Mouse (Mus musculus): ENCODE measurements around the gene Fat4. TPM values are rescaled to one million over a fixed set of nuclear protein-coding genes. Genes with fewer than 3 reads are reported as not detected.

Gene Fat4
- polyA plus RNA-seq, 1 experiment from 2014 or later = 3.3 TPM

DNA sequence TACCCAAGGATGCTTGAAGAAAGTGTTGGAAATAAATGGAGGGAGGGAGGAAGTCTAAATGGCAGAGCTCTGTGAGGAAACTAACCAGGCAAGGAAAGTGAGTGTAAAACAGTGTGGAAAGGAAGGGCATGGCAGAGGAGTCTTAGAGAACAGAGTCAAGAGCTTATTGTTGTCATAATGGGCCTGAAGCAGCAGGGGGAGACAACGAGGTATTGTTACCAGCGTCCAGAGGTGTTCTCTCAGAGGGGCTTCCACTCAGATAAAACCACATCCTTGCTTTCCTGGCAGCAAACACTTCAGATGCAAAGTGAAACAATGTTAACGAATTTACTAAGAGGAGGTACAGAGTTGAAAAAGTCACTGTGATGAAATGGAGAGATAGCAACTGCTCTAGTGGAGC lies 33.1 kb upstream of the Fat4 start:
- Histone ChIP-seq H3K27me3 (replicated peaks; ENCODE audit: insufficient read depth, low read length) (no peaks in the 10 kb centered on the region), H3K36me3 (ENCODE audit: insufficient read depth, low read length) (no peaks in the 10 kb centered on the region), H3K4me1 (ENCODE audit: insufficient read depth, low read depth, low read length) (no peaks in the 10 kb centered on the region), H3K4me3 (ENCODE audit: low read depth, low read length) (no peak overlapping the region), H3K9me3 (ENCODE audit: low read length) (no peaks in the 10 kb centered on the region), H3K27ac (ENCODE audit: low read length) (no peak overlapping the region), H3K9ac (replicated peaks; ENCODE audit: low read depth) (no peak overlapping the region), H3K4me2 (replicated peaks; ENCODE audit: low read depth, low read length) (no peak overlapping the region)
- WGBS = 15% methylated on average over 3 of the region's 3 CpGs
- ATAC-seq (no peak), DNase-seq (ENCODE audit: low spot score) (peak; percentile 29)
- TF ChIP-seq CTCF (IDR thresholded peaks at IDR 0.05) (peak; percentile 54), EP300 (IDR thresholded peaks at IDR 0.05) (no peak)

DNA sequence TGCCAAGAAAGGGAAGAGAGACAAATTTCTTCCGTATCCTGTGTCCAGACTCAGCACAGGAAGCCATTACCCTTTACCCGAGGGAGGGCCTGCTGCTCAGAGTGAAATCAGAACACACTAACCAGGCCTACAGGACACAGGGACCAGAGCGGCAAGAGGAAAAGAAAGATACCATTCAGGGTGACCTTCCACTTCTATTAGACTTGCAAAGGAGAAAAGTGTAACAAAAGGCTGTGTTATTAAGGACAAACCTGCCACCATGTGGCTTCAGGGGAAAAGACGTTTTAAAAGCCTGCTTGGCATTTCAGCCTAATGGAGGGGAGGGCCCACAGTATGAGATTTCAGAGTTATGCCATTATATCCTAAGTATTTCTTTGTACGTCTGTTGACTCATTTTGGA lies 26.1 kb upstream of the Fat4 start:
- Histone ChIP-seq H3K27me3 (replicated peaks; ENCODE audit: insufficient read depth, low read length) (no peaks in the 10 kb centered on the region), H3K9ac (replicated peaks; ENCODE audit: low read depth) (no peak overlapping the region), H3K4me3 (ENCODE audit: low read depth, low read length) (no peak overlapping the region), H3K36me3 (ENCODE audit: insufficient read depth, low read length) (no peaks in the 10 kb centered on the region), H3K9me3 (ENCODE audit: low read length) (no peaks in the 10 kb centered on the region), H3K4me2 (replicated peaks; ENCODE audit: low read depth, low read length) (no peak overlapping the region), H3K27ac (ENCODE audit: low read length) (no peak overlapping the region), H3K4me1 (ENCODE audit: insufficient read depth, low read depth, low read length) (no peaks in the 10 kb centered on the region)
- 37% methylated on average over 5 of the region's 5 CpGs for WGBS
- TF ChIP-seq EP300 (IDR thresholded peaks at IDR 0.05) (no peak), CTCF (IDR thresholded peaks at IDR 0.05) (peak; percentile 31; the same call in 1 of the 2 replicates)
- DNase-seq (ENCODE audit: low spot score) (peak; percentile 24), ATAC-seq (no peak)

GRCm38 (mm10) chr3:38871291-38871690 lies 15.4 kb upstream of the Fat4 start:
- Histone ChIP-seq H3K4me3 (ENCODE audit: low read depth, low read length) (no peak overlapping the region), H3K4me1 (ENCODE audit: insufficient read depth, low read depth, low read length) (no peaks in the 10 kb centered on the region), H3K27me3 (replicated peaks; ENCODE audit: insufficient read depth, low read length) (no peaks in the 10 kb centered on the region), H3K4me2 (replicated peaks; ENCODE audit: low read depth, low read length) (no peak overlapping the region), H3K9me3 (ENCODE audit: low read length) (no peaks in the 10 kb centered on the region), H3K9ac (replicated peaks; ENCODE audit: low read depth) (no peak overlapping the region), H3K36me3 (ENCODE audit: insufficient read depth, low read length) (no peaks in the 10 kb centered on the region), H3K27ac (ENCODE audit: low read length) (no peak overlapping the region)
- no peak; the same call in 1 of the 2 replicates for ATAC-seq
- 40% methylated on average over 2 of the region's 2 CpGs for WGBS
- DNase-seq (ENCODE audit: low spot score) = peak; percentile 35
- TF ChIP-seq CTCF (IDR thresholded peaks at IDR 0.05) (no peak), EP300 (IDR thresholded peaks at IDR 0.05) (no peak)

DNA sequence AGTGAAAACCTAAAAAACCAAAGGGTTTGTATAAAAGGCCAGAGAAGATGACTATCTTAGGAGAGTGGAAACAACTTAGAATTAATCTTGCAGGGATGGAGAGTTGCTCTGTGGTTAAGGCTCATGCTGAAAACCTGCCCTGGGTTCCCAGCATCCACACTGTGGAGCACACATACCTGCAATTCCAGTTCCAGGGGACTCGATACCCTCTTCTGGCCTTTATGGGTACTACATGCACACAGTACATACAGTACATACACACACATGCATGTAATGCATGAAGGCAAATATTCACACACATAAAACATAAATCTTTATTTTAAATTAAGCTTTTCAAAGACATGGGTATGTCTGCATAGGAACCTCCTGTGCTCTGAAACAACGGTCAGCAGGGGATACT lies 10.9 kb upstream of the Fat4 start:
- Histone ChIP-seq H3K9ac (replicated peaks; ENCODE audit: low read depth) (no peak overlapping the region), H3K4me1 (ENCODE audit: insufficient read depth, low read depth, low read length) (no peaks in the 10 kb centered on the region), H3K27ac (ENCODE audit: low read length) (no peak overlapping the region), H3K4me2 (replicated peaks; ENCODE audit: low read depth, low read length) (no peak overlapping the region), H3K36me3 (ENCODE audit: insufficient read depth, low read length) (no peaks in the 10 kb centered on the region), H3K27me3 (replicated peaks; ENCODE audit: insufficient read depth, low read length) (no peaks in the 10 kb centered on the region), H3K9me3 (ENCODE audit: low read length) (no peaks in the 10 kb centered on the region), H3K4me3 (ENCODE audit: low read depth, low read length) (no peak overlapping the region)
- WGBS = 92% methylated on average over 2 of the region's 2 CpGs
- no peak; the same call in 1 of the 2 replicates for TF ChIP-seq CTCF (IDR thresholded peaks at IDR 0.05)
- TF ChIP-seq EP300 (IDR thresholded peaks at IDR 0.05) = no peak
- DNase-seq (ENCODE audit: low spot score) (no peak), ATAC-seq (no peak)

DNA sequence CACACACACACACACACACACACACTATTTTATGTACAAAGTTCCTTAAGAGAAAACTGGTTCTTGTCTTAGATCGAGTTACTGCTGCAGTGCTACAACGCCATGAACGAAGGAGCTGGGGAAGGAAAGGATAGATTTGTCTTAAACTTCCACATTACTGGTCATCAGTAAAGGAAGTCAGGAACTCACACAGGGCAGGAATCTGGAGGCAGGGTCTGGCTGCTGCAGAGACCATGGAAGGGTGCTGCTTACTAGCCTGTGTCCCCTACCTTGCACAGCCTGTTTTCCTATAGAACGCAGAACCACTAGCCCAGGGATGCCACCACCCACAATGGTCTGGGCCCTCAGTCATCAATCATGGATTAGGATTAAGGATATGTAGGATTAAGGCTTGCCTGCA lies 10.0 kb upstream of the Fat4 start:
- ATAC-seq = no peak
- no peaks in the 10 kb centered on the region for H3K9me3 ChIP-seq (ENCODE audit: low read length)
- no peak overlapping the region for H3K9ac ChIP-seq (replicated peaks; ENCODE audit: low read depth)
- WGBS = 89% methylated on average over 4 of the region's 4 CpGs
- no peaks in the 10 kb centered on the region for H3K4me1 ChIP-seq (ENCODE audit: insufficient read depth, low read depth, low read length)
- no peak overlapping the region for H3K27ac ChIP-seq (ENCODE audit: low read length)
- TF ChIP-seq EP300 (IDR thresholded peaks at IDR 0.05) (no peak), CTCF (IDR thresholded peaks at IDR 0.05) (no peak)
- H3K27me3 ChIP-seq (replicated peaks; ENCODE audit: insufficient read depth, low read length) = no peaks in the 10 kb centered on the region
- H3K4me2 ChIP-seq (replicated peaks; ENCODE audit: low read depth, low read length) = no peak overlapping the region
- H3K4me3 ChIP-seq (ENCODE audit: low read depth, low read length) = no peak overlapping the region
- no peak for DNase-seq (ENCODE audit: low spot score)
- no peaks in the 10 kb centered on the region for H3K36me3 ChIP-seq (ENCODE audit: insufficient read depth, low read length)

DNA sequence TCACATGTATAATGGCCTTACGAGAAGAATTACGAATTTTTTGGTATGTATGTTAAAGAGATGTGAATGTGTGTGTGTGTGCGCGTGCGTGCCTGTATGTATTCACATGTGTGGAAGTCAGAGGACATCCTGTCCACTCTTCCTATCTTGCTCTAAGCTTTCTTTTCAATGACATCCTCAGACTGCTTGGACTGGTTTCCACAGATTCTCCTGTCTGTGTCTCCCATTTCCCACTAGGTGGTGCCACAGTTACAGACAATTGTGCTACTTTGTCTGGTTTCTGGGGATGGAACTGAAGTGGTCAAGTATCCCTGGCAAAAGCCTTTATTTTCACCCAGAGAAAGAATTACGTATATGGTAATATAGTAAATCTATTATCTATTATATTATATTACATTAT lies 4.0 kb upstream of the Fat4 start:
- H3K36me3 ChIP-seq (ENCODE audit: insufficient read depth, low read length) = no peaks in the 10 kb centered on the region
- H3K9me3 ChIP-seq (ENCODE audit: low read length) = no peaks in the 10 kb centered on the region
- WGBS = 49% methylated on average over 6 of the region's 6 CpGs
- H3K27me3 ChIP-seq (replicated peaks; ENCODE audit: insufficient read depth, low read length) = peaks cover 6% of the 10 kb centered on the region; the same call in 1 of the 2 replicates
- no peak overlapping the region for H3K4me3 ChIP-seq (ENCODE audit: low read depth, low read length)
- TF ChIP-seq EP300 (IDR thresholded peaks at IDR 0.05) (no peak), CTCF (IDR thresholded peaks at IDR 0.05) (peak; percentile 86)
- ATAC-seq (no peak), DNase-seq (ENCODE audit: low spot score) (peak; percentile 82)
- no peak overlapping the region for H3K9ac ChIP-seq (replicated peaks; ENCODE audit: low read depth)
- no peak overlapping the region for H3K4me2 ChIP-seq (replicated peaks; ENCODE audit: low read depth, low read length)
- no peak overlapping the region for H3K27ac ChIP-seq (ENCODE audit: low read length)
- H3K4me1 ChIP-seq (ENCODE audit: insufficient read depth, low read depth, low read length) = no peaks in the 10 kb centered on the region

DNA sequence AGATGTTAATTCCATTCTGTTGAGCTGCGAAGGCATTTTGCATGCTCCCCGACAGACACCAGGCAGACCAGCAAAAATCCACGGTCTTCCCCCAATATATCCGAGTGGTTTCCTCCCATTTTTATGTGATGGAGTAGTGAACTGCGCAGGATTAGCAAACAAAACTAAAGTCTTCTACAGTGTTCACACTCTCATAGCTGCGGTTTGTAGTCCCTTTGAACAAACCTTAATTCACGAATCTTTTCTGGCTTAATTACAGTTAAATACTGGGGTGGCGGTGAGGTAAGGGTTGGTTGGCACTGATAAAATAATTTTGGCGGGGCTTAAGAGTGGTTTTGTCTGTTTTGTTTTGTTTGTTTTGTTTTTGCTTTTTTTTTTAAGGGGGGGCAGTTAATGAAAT lies 3.1 kb upstream of the Fat4 start:
- H3K27me3 ChIP-seq (replicated peaks; ENCODE audit: insufficient read depth, low read length) = peaks cover 6% of the 10 kb centered on the region; the same call in 1 of the 2 replicates
- TF ChIP-seq CTCF (IDR thresholded peaks at IDR 0.05) (no peak), EP300 (IDR thresholded peaks at IDR 0.05) (no peak)
- peaks cover 9% of the 10 kb centered on the region; the same call in 1 of the 2 replicates for H3K4me1 ChIP-seq (ENCODE audit: insufficient read depth, low read depth, low read length)
- H3K4me2 ChIP-seq (replicated peaks; ENCODE audit: low read depth, low read length) = no peak overlapping the region
- H3K27ac ChIP-seq (ENCODE audit: low read length) = no peak overlapping the region
- no peaks in the 10 kb centered on the region for H3K36me3 ChIP-seq (ENCODE audit: insufficient read depth, low read length)
- ATAC-seq (no peak), DNase-seq (ENCODE audit: low spot score) (no peak)
- no peak overlapping the region for H3K9ac ChIP-seq (replicated peaks; ENCODE audit: low read depth)
- 46% methylated on average over 9 of the region's 9 CpGs for WGBS
- no peak overlapping the region for H3K4me3 ChIP-seq (ENCODE audit: low read depth, low read length)
- no peaks in the 10 kb centered on the region for H3K9me3 ChIP-seq (ENCODE audit: low read length)
